20 mouse cellular contexts compared by ENCODE assay signal in the genomic region with DNA sequence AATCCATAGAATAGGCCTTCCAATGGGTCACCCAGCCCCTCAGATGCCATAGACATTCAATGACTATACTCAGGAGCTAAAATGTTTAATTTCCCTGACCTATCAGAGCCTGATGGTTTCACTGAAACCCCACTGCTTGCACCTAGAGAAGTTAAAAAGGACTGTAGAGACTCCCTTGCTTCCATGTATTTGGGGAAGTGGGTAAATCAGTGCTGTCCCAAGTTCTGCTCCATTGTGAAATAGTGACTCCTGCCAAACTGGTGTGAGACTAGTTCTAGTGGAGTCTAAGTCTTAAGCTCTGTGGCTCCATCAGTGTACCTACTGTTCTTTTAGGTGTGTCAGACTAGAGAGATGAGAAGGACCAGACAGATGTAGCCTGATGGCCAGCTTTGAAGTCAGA.
A peak's percentile ranks its signal among the peaks of the same experiment; 100 is the strongest.
DNase-seq lines count a peak whose midpoint lies in the region; ATAC-seq and TF ChIP-seq lines count a peak whose summit lies in the region.
"Had no signal": no experiment of that assay in that cellular context is flagged by ENCODE, and none has a peak within 500 bp of the region (broad histone marks: within the 10 kb centered on the region; RNA-seq: fewer than 3 reads in every experiment).

No protein-coding gene starts in this region.

- DNase-seq in hindbrain, embryonic 10.5 days (ENCODE audit: low spot score), result no peak
- DNase-seq in neural tube, embryonic 10.5 days (ENCODE audit: extremely low spot score, low spot score), result no peak
- DNase-seq in heart, adult 2 months, result no peak
- DNase-seq in lung, adult 18-20 months, result no peak
- DNase-seq: B cell, adult 2 months; gastrocnemius, adult 2 months; heart, adult 18-20 months had no signal

- no peak overlapping the region for H3K27ac ChIP-seq in hindbrain, embryonic 13.5 days
- no peak overlapping the region for H3K27ac ChIP-seq in hindbrain, embryonic 10.5 days
- no peak overlapping the region for H3K27ac ChIP-seq in neural tube, embryonic 13.5 days (replicated peaks)
- H3K27ac ChIP-seq in heart, adult 2 months, result no peak overlapping the region
- H3K27ac ChIP-seq: embryonic facial prominence, embryonic 13.5 days; forebrain, embryonic 13.5 days; gastrocnemius, adult 2 months; heart, embryonic 10.5 days; heart, embryonic 13.5 days; hindbrain, embryonic 12.5 days had no signal

- H3K4me3 ChIP-seq in hindbrain, embryonic 13.5 days, result no peak overlapping the region
- H3K4me3 ChIP-seq in hindbrain, embryonic 10.5 days, result no peak overlapping the region
- no peak overlapping the region for H3K4me3 ChIP-seq in neural tube, embryonic 13.5 days
- H3K4me3 ChIP-seq in heart, adult 2 months, result no peak overlapping the region
- H3K4me3 ChIP-seq: embryonic facial prominence, embryonic 13.5 days; erythroblast, embryonic 14.5 days; forebrain, embryonic 13.5 days; gastrocnemius, adult 2 months; heart, embryonic 10.5 days; heart, embryonic 13.5 days; hindbrain, embryonic 12.5 days had no signal

- TF ChIP-seq CTCF in heart, adult 2 months (IDR thresholded peaks at IDR 0.05), result no peak

- no peaks in the 10 kb centered on the region for H3K27me3 ChIP-seq in hindbrain, embryonic 13.5 days
- no peaks in the 10 kb centered on the region for H3K27me3 ChIP-seq in hindbrain, embryonic 10.5 days (ENCODE audit: insufficient read depth, poor library complexity, severe bottlenecking)
- no peaks in the 10 kb centered on the region for H3K27me3 ChIP-seq in neural tube, embryonic 13.5 days
- H3K27me3 ChIP-seq in heart, adult 2 months (ENCODE audit: control insufficient read depth, insufficient read depth, low read length), result no peaks in the 10 kb centered on the region
- H3K27me3 ChIP-seq: CH12.LX; forebrain, embryonic 13.5 days; heart, embryonic 13.5 days; hindbrain, embryonic 12.5 days; Patski had no signal

- H3K9ac ChIP-seq in hindbrain, embryonic 13.5 days, result no peak overlapping the region
- no peak overlapping the region for H3K9ac ChIP-seq in neural tube, embryonic 13.5 days
- no peak overlapping the region for H3K9ac ChIP-seq in heart, adult 2 months (ENCODE audit: low read depth, low read length)
- H3K9ac ChIP-seq: embryonic facial prominence, embryonic 13.5 days; forebrain, embryonic 13.5 days; forebrain, postnatal 0 days; heart, embryonic 13.5 days; hindbrain, embryonic 12.5 days had no signal

- no peak for TF ChIP-seq POLR2A in heart, adult 2 months (IDR thresholded peaks at IDR 0.05; ENCODE audit: insufficient read depth, low read depth, low read length)

- intact Hi-C loops in heart, adult 2 months (cut with DNase I), result no loop called here

- no peaks in the 10 kb centered on the region for H3K79me2 ChIP-seq in heart, adult 2 months (replicated peaks; ENCODE audit: control insufficient read depth, insufficient read depth, low read length)

- 0 out of 2 replicates have a peak, but pooled peaks have one; percentile 10 for ATAC-seq in hindbrain, embryonic 13.5 days (ENCODE audit: low FRiP score)
- ATAC-seq in neural tube, embryonic 13.5 days (ENCODE audit: low read depth), result 0 out of 2 replicates have a peak, but pooled peaks have one; percentile 5
- 0 out of 2 replicates have a peak, but pooled peaks have one; percentile 18 for ATAC-seq in megakaryocyte, adult 5-6 weeks (ENCODE audit: poor library complexity, severe bottlenecking)
- ATAC-seq: Patski had no signal

- TF ChIP-seq EP300 in heart, adult 2 months (IDR thresholded peaks at IDR 0.05; ENCODE audit: insufficient read depth, low read depth, low read length), result no peak

- H3K4me2 ChIP-seq in hindbrain, embryonic 13.5 days, result no peak overlapping the region
- no peak overlapping the region for H3K4me2 ChIP-seq in neural tube, embryonic 13.5 days
- H3K4me2 ChIP-seq: embryonic facial prominence, embryonic 13.5 days; forebrain, embryonic 13.5 days; heart, embryonic 13.5 days; hindbrain, embryonic 12.5 days had no signal

- no peaks in the 10 kb centered on the region for H3K9me3 ChIP-seq in hindbrain, embryonic 13.5 days
- H3K9me3 ChIP-seq in hindbrain, embryonic 10.5 days, result no peaks in the 10 kb centered on the region
- H3K9me3 ChIP-seq in neural tube, embryonic 13.5 days, result no peaks in the 10 kb centered on the region
- H3K9me3 ChIP-seq: embryonic facial prominence, embryonic 13.5 days; forebrain, embryonic 13.5 days; G1E; heart, embryonic 10.5 days; heart, embryonic 13.5 days; hindbrain, embryonic 12.5 days had no signal

- H3K4me1 ChIP-seq in hindbrain, embryonic 13.5 days (replicated peaks), result peaks cover 7% of the 10 kb centered on the region; the same call in 1 of the 2 replicates
- no peaks in the 10 kb centered on the region for H3K4me1 ChIP-seq in hindbrain, embryonic 10.5 days (replicated peaks)
- peaks cover 6% of the 10 kb centered on the region for H3K4me1 ChIP-seq in neural tube, embryonic 13.5 days (replicated peaks)
- H3K4me1 ChIP-seq in heart, adult 2 months (ENCODE audit: control insufficient read depth, insufficient read depth, low read length), result no peaks in the 10 kb centered on the region
- H3K4me1 ChIP-seq: heart, embryonic 13.5 days; hindbrain, embryonic 12.5 days had no signal

- no peaks in the 10 kb centered on the region for H3K36me3 ChIP-seq in hindbrain, embryonic 13.5 days
- no peaks in the 10 kb centered on the region for H3K36me3 ChIP-seq in hindbrain, embryonic 10.5 days
- no peaks in the 10 kb centered on the region for H3K36me3 ChIP-seq in neural tube, embryonic 13.5 days
- no peaks in the 10 kb centered on the region for H3K36me3 ChIP-seq in heart, adult 2 months (ENCODE audit: control insufficient read depth, insufficient read depth, low read length)
- H3K36me3 ChIP-seq: embryonic facial prominence, embryonic 13.5 days; G1E; heart, embryonic 10.5 days; heart, embryonic 13.5 days; hindbrain, embryonic 12.5 days had no signal
